Mouse (Mus musculus): ENCODE results near the gene Tm9sf2.
"Not testable (repeated sequence)": the region's sequence is repeated elsewhere in the genome, so short reads cannot be mapped to it uniquely, and the experiment has no call there.

Tm9sf2 gene

DNA sequence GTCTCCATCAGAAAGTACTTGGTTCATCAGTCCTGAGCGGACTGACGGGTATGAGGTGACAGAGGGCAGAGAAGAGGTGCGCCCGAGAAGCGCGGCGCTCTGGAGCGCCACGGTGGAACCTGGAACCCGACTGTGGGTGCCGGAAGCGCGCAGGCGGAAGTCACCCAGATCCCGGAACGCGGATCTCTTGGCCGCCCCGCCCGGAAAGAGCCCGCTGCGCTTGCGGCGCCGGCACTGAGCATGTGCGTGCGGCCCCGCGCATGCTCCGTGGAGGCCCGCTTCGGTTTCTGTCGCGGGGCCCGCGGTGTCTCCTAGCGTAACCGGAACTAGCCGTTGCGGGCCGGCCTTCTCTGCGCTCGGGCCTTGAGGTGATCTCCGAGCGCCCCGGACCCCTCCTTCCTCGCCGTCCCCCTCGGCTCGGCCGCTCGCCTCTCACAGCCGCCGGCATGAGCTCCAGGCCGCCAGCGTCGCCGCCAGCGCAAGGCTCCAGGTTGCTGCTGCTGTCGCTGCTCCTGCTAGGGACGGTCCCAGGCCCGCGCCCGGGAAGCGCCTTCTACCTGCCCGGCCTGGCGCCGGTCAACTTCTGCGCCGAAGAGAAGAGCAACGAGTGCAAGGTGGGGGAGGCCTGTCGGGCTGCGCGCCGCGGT lies at the start of gene Tm9sf2:
Tm9sf2 (plus strand) TSS at position 217 of the 647 bp plus-strand sequence.
- peak; percentile 92 to 96 for DNase-seq (ENCODE audit: low spot score in 2 of 2)

- no peak for DNase-seq (ENCODE audit: low spot score in 2 of 2)
Measured at GRCm38 (mm10) chr14:122057941-122058346, 48.9 kb upstream of the Tm9sf2 start.

- peak; percentile 74 to 85 for DNase-seq (ENCODE audit: low spot score in 2 of 2)
Measured at GRCm38 (mm10) chr14:122060642-122061041, 46.2 kb upstream of the Tm9sf2 start.

- no peak for DNase-seq (ENCODE audit: low spot score in 2 of 2)
Measured at GRCm38 (mm10) chr14:122061376-122061775, 45.5 kb upstream of the Tm9sf2 start.

- no peak for DNase-seq (ENCODE audit: low spot score in 2 of 2)
Measured at GRCm38 (mm10) chr14:122062411-122063090, 44.3 kb upstream of the Tm9sf2 start.

DNA sequence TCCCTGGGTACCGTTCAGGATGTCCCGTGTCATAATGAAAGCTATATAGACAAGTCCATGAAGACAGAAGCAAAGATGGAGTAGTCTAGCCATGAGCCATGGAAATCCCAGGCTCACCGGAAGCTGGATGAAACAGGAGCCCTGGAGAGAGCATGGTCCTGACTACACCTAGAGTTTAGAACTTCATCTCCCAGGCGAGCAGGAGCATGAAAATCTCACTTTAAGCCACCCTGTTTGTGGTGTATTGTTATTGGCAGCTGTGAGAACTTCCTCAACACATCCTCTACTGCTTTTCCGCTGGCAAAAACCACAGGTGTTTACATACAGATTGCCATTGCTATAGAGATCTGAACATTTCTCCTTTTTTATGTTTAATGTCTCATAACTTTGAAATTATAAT lies 43.2 kb upstream of the Tm9sf2 start:
- DNase-seq (ENCODE audit: low spot score in 2 of 2): no peak

GRCm38 (mm10) chr14:122064519-122064918 lies 42.3 kb upstream of the Tm9sf2 start:
- peak; percentile 66 to 73 for DNase-seq (ENCODE audit: low spot score in 2 of 2)

GRCm38 (mm10) chr14:122066243-122066642 lies 40.6 kb upstream of the Tm9sf2 start:
- no peak for DNase-seq (ENCODE audit: low spot score in 2 of 2)

- not testable (repeated sequence) for DNase-seq (ENCODE audit: low spot score in 2 of 2)
Measured at GRCm38 (mm10) chr14:122068036-122068435, 38.8 kb upstream of the Tm9sf2 start.

GRCm38 (mm10) chr14:122068801-122069695 lies 37.8 kb upstream of the Tm9sf2 start:
- no peak for DNase-seq (ENCODE audit: low spot score in 2 of 2)

DNA sequence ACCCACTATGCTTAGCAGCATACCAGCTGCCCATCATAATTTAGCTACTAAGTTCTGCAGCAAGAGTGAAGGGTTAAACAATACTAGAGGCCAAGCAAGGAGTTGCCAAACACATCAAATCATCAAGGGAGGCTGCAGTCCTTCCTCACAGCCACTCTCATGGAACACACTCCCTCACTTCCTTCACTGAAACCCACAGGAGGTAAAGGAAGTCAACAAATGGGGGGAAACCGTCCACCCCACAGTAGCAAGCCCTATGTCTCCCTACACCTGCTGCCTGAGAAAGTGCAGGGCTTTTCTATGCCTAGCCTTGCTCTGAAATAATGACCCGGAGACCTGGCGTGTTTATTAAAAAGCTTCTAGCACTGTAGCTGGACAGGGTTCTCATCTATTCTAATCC lies 36.9 kb upstream of the Tm9sf2 start:
- no peak for DNase-seq (ENCODE audit: low spot score in 2 of 2)

GRCm38 (mm10) chr14:122073422-122073821 lies 33.4 kb upstream of the Tm9sf2 start:
- no peak for DNase-seq (ENCODE audit: low spot score in 2 of 2)

DNA sequence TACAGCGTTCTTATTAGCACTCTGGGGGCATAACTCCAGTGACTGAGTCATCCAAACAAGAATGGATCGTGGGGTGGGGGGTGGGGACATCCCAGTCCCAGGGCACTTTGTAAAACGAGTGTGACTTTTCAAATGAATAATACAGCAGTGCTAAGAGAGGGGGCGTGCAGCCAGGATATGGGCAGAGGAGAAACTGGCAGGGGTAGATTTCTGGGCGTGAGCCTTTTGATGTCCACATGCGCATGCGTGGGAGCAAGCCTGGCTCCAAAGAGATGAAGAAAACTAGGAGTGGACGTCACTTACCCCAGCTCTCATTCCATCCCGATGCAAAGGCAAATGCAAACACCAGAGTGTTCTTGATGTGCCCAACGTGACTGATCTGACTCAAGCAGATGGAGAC lies 32.5 kb upstream of the Tm9sf2 start:
- no peak for DNase-seq (ENCODE audit: low spot score in 2 of 2)

- no peak for DNase-seq (ENCODE audit: low spot score in 2 of 2)
Measured at GRCm38 (mm10) chr14:122075485-122076200, 31.2 kb upstream of the Tm9sf2 start.

GRCm38 (mm10) chr14:122077017-122077416 lies 29.8 kb upstream of the Tm9sf2 start:
- no peak for DNase-seq (ENCODE audit: low spot score in 2 of 2)

- peak; percentile 20 to 24 for DNase-seq (ENCODE audit: low spot score in 2 of 2)
Measured at GRCm38 (mm10) chr14:122079428-122079827, 27.4 kb upstream of the Tm9sf2 start.

GRCm38 (mm10) chr14:122079921-122080320 lies 26.9 kb upstream of the Tm9sf2 start:
- no peak for DNase-seq (ENCODE audit: low spot score in 2 of 2)

DNA sequence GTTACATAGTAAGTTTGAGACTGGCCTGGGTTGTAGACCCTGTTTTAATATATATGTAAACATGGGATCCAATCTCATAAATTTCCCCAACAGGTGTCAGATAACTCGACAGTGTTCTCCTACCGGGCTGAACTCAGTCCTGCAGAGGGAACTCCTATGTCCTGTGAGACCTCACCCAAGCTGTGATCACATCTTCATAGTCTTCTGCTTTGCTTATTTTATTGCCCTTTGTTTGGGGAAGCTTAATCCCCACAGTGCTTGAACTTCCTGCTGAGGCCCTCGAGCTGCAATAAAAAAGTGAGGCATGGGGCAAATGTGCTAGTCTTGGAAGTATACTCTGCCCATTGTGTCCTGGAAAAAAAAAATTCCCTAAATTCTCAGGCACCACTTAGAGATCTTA lies 25.5 kb upstream of the Tm9sf2 start:
- no peak for DNase-seq (ENCODE audit: low spot score in 2 of 2)

GRCm38 (mm10) chr14:122083499-122083898 lies 23.3 kb upstream of the Tm9sf2 start:
- no peak for DNase-seq (ENCODE audit: low spot score in 2 of 2)

DNA sequence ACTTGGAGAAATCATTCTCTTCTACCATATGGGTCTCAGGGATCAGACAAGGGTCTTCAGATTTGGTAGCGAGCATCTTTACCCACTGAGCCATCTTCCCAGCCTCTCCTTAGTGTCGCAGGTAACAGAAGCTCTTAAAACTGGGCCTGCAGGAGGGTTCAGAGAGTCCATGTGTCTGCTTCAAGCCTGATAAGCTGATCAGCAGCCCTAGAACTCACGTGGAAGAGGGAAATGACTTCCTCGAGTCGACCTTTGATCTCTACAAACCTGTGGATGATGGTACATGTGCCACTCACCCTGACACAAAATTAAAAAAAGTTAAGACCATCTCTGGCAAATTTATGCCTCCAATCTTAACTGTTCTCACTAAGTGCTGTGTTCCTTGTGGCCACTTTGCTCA lies 18.9 kb upstream of the Tm9sf2 start:
- DNase-seq (ENCODE audit: low spot score in 2 of 2): no peak

DNA sequence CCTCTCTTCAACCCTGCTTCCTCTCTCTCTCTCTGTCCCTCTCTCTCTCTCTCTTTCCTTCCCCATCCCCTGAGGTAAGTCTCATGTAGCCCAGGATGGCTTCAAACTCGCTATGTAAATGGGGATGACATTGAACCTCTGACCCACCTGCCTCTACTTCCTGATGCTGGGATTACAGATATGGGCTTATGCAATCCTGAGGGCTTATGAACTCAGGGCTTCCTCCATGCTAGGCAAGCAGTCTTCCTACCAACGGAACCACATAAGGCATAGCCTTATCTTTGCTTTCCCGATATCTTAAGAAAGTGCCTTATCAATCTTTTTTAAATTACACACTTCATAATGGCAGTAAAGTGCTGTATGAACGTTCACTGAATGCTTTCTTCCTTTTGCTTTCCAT lies 14.5 kb upstream of the Tm9sf2 start:
- DNase-seq (ENCODE audit: low spot score in 2 of 2): no peak

DNA sequence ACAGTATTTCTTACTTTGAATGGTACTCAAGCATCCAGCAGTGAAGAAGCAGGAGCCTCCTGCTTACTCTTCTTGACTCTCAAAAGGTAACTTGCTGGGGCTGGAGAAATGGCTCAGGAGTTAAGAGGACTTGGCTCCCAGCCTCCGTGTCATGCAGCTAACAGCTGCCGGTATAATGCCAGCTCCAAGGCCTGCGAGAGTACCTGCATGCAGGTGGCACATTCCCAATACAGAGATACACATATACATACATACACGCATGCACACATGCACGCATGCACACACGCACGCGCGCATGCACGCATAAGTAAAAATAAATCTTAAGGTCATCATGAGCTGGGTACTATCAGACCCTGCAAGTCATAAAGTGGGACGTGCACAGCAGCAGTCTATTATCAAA lies 10.5 kb upstream of the Tm9sf2 start:
- DNase-seq (ENCODE audit: low spot score in 2 of 2): no peak

Measured in frontal cortex, postnatal 36 days (tissue).